Mouse (Mus musculus) G1E (cell line): ENCODE measurements around the gene Rapgef2.

ENCODE experiments used
- CTCF ChIP-seq: IDR thresholded peaks from 2 replicates; pipeline ENCODE4 v1.5.1; 2012; ENCODE audit warnings: low read depth, low read length, inconsistent platforms, mixed read lengths
- GATA1 ChIP-seq: IDR thresholded peaks from 2 replicates; pipeline ENCODE4 v1.6.1; 2012; ENCODE audit warnings: borderline replicate concordance, low read length, inconsistent platforms, mixed read lengths

GRCm38 (mm10) chr3:79266976-79267375, 19.3 kb downstream of the Rapgef2 start:
- TF ChIP-seq CTCF: no peak
- no peak for TF ChIP-seq GATA1
